Mouse (Mus musculus): ENCODE data around the gene Hddc3. TPM values are rescaled to one million over a fixed set of nuclear protein-coding genes. Genes with fewer than 3 reads are reported as not detected.
"Not testable (repeated sequence)": the region's sequence is repeated elsewhere in the genome, so short reads cannot be mapped to it uniquely, and the experiment has no call there.

The Hddc3 gene
- total RNA-seq, 2 experiments from 2014 or later = 32.4 to 35.5 TPM

DNA sequence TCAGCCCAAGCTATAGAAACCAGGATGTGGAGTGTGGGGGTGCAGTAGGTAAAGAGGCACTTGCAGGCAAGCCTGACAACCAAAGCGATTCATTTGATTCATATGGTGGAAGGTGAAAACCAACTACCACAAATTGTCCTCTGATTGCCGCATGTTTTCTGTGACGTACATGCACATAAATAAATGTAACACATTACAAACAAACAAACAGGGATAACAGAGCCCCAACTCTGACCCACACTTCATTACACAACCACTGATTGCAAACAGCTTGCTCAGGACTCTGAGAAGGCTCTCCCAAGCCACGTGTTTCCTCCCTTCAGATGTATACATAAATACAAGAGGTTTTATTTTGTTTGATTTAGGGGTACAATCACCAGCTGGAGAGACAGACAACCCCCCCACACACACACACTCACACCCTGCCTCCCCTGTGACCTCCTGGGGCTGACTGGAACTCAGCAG, 27.1 kb downstream of the Hddc3 start:
- no peak for DNase-seq

GRCm38 (mm10) chr7:80370649-80371040, 27.7 kb downstream of the Hddc3 start:
- DNase-seq = peak; percentile 86 to 89

- peak; percentile 81 to 83 for DNase-seq
These were observed 28.3 kb downstream of the Hddc3 start, which contains the start of gene Man2a2 for GRCm38 (mm10) chr7:80371041-80371751. Gene Man2a2 (minus strand): TSS chr7:80371375.

GRCm38 (mm10) chr7:80372166-80372565, 29.3 kb downstream of the Hddc3 start:
- DNase-seq = no peak

DNA sequence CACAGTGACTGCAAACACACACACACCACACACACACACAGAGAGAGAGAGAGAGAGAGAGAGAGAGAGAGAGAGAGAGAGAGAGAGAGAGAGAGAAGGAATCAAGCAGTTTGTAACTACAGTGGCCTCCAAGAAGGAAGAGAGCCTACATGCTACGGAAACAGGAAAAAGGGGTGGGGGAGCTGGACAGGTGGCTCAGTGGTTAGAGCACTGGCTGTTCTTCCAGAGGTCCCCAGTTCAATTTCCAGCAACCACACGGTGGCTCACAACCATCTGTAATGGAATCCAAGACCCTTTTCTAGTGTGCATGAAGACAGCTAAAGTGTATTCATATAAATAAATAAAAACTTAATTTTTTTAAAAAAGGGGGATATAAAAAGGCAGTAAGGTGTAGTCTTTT, 29.8 kb downstream of the Hddc3 start:
- no peak for DNase-seq

DNA sequence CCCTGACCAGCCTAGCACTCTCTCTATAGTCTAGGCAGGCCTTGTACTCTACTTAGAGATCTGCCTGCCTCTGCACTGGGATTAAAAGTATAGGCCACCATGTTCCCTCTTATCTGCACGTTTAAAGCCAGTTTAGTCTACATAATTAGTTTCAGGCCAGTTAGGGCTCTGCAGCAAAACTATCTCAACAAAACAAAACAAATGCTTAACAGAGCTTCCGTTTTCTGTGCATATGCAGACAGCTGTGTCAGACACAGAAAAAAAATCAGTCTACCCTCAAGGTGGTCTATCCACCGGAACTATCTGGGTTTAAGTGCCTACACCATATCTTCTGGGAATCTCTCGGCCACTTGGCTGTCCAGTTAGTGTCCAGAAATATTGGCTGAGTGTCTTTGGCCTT, 30.4 kb downstream of the Hddc3 start:
- no peak for DNase-seq

DNA sequence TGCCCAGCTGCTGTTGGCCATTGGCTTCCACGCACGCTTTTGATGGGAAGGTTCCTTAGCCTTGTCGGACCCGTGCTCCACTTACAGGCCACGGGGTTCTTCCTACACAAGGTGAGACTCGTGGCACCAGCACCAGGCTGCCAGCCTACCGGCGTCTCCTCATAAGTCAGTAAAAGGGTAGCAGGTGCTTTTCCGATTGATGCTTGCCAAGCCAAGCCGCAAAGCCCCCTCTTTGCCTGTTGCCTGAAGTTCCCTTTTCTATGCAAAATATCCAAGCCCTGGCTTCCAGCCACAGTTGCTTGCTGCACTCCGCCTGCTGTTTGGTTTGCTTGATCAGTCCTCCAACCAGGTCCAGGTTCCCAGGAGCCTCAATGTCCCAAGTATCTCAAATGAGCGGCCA, 30.9 kb downstream of the Hddc3 start:
- DNase-seq = no peak

DNA sequence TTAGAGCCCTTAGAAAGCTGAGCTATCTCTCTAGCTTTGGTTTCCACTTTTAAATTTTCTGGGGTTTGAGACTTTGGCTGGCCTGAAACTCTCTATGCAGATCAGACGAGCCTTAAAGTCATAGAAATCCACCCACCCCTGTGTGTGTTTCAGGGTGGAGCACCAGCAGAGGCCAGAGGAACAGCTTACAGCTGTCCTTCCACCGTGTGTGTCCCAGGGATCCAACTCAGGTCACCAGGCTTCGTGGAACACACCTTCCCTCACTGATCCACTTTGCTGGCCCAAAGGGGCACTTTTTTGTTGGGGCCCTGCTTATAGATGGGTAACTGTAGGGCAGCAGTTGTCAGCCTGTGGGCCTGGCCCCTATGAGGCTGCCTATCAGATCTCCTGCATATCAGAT, 31.4 kb downstream of the Hddc3 start:
- DNase-seq = no peak

GRCm38 (mm10) chr7:80374733-80375132, 31.8 kb downstream of the Hddc3 start:
- DNase-seq = no peak

DNA sequence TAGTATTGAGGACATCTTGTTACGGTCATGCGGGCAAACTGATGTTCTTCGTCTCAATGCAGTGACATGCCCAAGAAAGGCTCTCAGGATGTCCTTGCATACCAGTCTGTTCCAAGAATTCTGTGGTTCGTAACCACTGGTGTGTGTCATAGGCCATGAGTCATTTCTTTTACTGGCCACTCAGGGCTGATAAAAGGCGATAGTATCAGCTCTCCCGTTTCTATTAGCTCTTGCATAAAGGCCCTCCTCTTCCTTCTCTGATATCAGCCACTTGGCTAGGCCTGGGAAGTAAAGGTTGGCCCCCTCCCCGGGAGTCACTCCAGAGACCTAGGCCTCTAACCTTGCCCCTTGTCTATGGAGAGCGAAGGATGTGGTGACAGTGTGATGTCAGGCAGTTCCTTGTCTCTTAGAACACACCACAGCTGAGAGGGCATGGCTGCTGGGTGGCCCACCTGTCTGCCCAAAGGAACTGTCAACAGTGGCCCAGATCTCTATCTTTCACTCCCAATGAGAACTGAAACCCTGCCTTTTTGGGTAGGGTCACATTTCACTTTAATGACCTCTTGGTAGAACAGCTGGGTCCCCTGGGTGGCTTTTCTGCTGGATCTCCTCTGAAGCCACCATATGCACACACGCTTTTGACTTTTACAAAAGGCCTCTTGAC, 32.6 kb downstream of the Hddc3 start:
- no peak for DNase-seq

- no peak for DNase-seq
These were observed 33.3 kb downstream of the Hddc3 start for GRCm38 (mm10) chr7:80376192-80376591.

- peak; percentile 50 to 84 for DNase-seq
These were observed 34.6 kb downstream of the Hddc3 start for GRCm38 (mm10) chr7:80377471-80377870.

- no peak for DNase-seq
These were observed 36.6 kb downstream of the Hddc3 start for GRCm38 (mm10) chr7:80379531-80379930.

DNA sequence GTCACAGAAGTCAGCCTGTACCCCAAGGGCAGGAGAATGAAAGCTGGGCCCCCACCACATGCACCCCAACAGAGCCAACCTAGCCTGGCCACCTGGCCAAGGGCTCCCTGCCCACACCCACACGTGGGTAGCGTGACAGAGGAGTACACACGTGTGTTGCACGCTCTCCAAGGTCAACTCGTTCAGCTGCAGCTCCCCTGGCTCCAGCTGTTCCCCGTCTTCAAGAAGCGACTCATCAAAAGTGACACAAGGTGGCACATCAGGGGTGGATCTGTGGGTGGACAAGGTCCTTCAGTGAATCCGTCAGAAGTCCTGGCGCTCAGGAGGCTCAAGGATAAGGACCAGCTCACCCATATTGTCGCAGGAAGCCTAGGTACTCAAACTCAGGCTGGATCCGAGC, 40.0 kb downstream of the Hddc3 start:
- no peak for DNase-seq

DNA sequence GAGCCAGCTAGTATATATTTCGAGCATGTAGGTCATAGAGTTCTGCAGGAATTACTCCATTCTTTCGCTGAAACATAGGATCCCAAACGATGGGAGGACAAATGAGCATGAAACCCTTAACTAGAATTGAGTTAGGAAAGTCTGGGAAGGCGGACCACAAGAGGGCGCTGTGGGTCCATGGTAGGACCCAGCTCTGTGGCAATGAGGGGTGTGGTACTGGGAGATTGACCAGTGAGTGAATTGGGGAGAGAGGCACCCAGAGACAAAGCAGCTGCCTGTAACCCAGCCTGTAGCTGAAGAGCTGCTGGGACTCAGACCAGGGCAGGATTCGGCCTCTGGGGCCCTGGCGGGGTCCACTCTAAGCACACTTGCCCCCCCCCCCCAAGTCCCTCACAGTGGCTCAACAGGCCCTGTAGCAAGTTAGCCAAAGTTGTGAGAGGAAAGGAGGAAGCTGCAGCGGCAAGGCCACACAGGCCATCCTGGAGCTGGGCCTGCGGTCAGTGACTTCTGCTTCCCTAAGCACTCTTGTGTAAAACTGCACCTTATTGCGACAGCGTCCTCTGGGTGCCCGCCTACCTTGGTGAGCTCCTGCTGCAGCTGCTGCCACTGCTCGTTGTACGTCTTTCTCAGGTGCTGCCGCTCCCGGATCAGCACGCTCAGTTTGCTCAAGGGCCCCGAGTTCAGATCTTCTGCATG, 43.5 kb downstream of the Hddc3 start:
- peak; percentile 92 to 97 for DNase-seq

DNA sequence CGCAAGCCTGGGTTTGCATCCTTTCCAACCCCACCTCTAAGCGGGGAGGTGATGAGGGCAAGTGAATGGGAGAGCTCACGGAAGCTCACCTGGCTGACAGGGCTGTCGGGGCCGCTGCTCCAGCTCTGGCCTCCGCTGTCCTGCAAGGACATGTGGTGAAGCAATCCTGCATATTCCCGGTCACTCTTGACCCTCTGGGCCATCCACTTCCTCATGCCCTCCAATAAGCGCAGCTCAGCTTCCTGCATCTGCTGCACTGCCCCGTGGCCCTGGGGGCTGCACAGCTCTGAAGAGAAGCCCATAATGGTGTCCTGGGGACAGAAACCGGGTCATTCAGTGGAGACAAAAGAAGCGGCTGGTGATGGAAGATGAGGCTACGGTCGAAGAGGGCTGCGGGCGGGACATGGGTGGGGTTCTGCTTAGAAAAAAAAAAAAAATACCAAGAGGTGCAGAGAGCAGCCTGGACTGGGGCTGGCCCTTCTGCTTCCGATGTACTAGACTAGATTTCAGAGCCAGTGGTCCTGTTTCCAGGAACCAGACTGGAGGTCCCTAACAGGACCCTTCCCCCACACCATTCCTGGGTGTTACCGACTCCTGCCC, 44.2 kb downstream of the Hddc3 start:
- DNase-seq = peak; percentile 63 to 65

- peak; percentile 82 to 91 for DNase-seq
These were observed 45.0 kb downstream of the Hddc3 start, which contains the start of gene Fes for GRCm38 (mm10) chr7:80387633-80388543. Gene Fes (minus strand): TSS chr7:80387946.

- no peak for DNase-seq
These were observed 49.2 kb downstream of the Hddc3 start for GRCm38 (mm10) chr7:80392119-80392518.

DNA sequence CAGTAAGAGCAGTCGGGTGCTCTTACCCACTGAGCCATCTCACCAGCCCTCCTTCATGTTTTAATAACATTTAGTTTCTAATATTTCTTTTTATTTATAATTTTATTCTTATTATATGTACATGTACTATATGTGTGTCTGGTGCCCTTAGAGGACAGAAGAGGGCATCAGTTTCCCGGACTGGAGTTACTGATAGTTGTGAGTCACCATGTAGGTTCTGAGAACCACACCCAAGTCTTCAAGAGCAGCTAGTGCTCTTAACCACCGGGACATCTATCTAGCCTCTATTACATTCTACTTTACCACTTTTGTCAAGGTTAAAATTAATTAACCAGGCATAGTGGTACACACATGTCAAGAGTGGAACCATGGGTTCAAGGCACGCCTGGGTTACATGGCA, 51.7 kb downstream of the Hddc3 start:
- DNase-seq = no peak

DNA sequence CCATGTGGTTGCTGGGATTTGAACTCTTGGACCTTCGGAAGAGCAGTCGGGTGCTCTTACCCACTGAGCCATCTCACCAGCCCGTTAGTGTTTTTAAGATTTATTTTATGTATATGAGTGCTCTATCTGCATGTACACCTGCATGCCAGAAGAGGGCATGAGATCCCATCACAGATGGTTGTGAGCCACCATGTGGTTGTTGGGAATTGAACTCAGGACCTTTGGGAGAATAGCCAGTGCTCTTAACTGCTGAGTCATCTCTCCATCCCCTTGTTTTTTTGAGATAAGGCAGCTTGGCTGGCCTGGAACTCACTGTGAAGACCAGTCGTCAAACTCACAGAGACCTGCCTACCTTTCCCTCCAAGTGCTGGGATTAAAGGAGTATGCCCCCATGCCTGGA, 53.5 kb downstream of the Hddc3 start:
- not testable (repeated sequence) for DNase-seq

GRCm38 (mm10) chr7:80397986-80398385, 55.1 kb downstream of the Hddc3 start:
- DNase-seq = no peak

Measured in heart, adult 18-20 months (tissue).